Mouse (Mus musculus): ENCODE measurements at regions not wholly inside any gene's neighbourhood (a gene's known extent, or its start where the extent isn't known, plus 50 kb on each side); places are given as distances from the start of the nearest gene placed in this dataset.
A peak's percentile ranks its signal among the peaks of the same experiment; 100 is the strongest.
"Not testable (repeated sequence)": the region's sequence is repeated elsewhere in the genome, so short reads cannot be mapped to it uniquely, and the experiment has no call there.

DNA sequence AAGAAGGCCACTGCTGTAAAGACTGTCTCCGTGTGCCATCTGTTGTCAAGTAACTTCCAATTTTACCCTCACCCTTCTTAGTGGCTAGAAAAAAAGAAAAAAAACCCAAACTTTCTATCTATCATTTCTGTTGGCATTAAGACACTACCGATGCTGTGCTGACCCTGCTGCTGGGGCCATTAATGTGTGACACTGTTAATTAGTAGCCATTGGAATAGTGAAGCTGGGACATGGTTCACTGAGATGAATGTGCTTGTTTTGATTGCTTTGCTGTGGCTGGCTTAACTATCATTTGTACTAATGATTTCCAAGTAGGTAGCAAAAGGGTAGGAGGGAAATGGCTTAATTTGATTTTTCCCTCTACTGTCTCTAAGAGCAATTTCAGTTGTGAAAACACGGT lies 524.9 kb upstream of the Stxbp6 start:
- DNase-seq (ENCODE audit: low spot score in 2 of 2): no peak
- intact Hi-C loops (cut with DNase I): no loop called here

- intact Hi-C loops (cut with DNase I): no loop called here
- no peak for DNase-seq (ENCODE audit: low spot score in 2 of 2)
These were observed 523.5 kb upstream of the Stxbp6 start for GRCm38 (mm10) chr12:45597904-45598570.

GRCm38 (mm10) chr12:45594689-45595088 lies 520.2 kb upstream of the Stxbp6 start:
- intact Hi-C loops (cut with DNase I): no loop called here

DNA sequence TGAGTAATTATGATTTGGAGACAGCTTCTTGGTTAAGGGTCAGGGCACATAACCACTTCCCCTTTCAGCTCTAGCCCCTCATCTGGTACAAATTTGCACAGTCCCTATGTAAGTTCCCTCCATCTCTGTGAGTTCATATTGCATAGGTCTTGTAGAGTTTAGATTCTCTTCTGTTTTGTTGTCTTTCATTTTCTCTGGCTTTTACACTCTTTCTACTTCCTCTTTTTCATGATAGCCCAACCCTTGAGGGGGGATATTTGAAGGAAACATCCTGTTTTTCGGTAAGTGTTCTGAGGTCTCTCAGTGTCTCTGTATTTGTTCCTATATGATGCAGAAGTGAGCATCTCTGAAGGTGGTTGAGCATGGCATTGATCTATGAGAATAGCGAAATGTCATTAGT lies 515.7 kb upstream of the Stxbp6 start:
- intact Hi-C loops (cut with DNase I): no loop called here
- no peak for DNase-seq (ENCODE audit: low spot score in 2 of 2)

More at GRCm38 (mm10) chr12:45594689-45595088, 520.2 kb upstream of the Stxbp6 start:
- DNase-seq (ENCODE audit: low spot score in 2 of 2): no peak

DNA sequence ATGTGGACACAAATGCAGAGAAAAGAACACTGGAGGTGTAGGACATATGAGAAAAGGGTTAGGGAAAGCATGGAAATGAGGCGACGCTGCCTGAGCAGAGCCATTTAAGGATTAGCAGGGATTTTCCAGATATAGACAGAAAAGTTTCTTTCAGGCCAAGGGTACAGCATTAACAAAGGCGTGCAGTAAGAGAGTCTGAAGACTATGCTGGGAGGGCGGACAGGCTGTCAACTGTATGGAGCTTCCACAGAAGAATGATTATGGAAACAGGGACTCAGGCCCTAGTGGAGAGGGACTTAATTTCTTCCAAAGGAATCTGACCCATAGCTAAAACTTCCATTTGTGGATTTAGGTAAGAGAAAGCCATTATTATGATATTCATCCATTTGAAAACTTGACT lies 511.3 kb upstream of the Stxbp6 start:
- no peak for DNase-seq (ENCODE audit: low spot score in 2 of 2)
- intact Hi-C loops (cut with DNase I): no loop called here

GRCm38 (mm10) chr12:45563325-45564030 lies 489.0 kb upstream of the Stxbp6 start:
- DNase-seq (ENCODE audit: low spot score in 2 of 2): no peak
- intact Hi-C loops (cut with DNase I): loop anchor here (10.0 kb wide), 1 partner anchor 231 kb away; no protein-coding TSS in a partner anchor

GRCm38 (mm10) chr12:45562637-45563220 lies 488.2 kb upstream of the Stxbp6 start:
- intact Hi-C loops (cut with DNase I): loop anchor here (10.0 kb wide), 1 partner anchor 232 kb away; no protein-coding TSS in a partner anchor
- DNase-seq (ENCODE audit: low spot score in 2 of 2): no peak

GRCm38 (mm10) chr12:45561889-45562288 lies 487.4 kb upstream of the Stxbp6 start:
- intact Hi-C loops (cut with DNase I): loop anchor here (10.0 kb wide), 1 partner anchor 233 kb away; no protein-coding TSS in a partner anchor
- no peak for DNase-seq (ENCODE audit: low spot score in 2 of 2)

DNA sequence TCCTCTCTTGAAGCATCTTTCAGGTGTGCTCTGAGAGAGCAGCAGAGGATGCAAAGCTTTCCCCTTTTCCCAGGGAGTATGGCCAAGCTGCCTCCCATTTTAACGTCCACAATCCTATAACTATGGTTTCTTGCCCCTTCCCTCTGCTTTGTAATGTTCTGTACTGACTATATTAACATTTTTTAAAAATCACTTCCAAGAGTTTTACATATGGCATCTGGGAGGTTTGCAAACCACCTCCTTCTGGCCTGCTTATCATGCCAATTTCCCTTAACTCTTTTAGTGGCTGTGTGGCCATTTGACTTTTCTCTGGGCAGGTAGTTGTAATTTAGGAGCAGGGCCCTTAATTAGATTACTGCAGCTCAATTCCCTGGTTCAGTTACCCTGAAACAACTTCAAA lies 486.9 kb upstream of the Stxbp6 start:
- no peak for DNase-seq (ENCODE audit: low spot score in 2 of 2)
- intact Hi-C loops (cut with DNase I): loop anchor here (10.0 kb wide), 1 partner anchor 233 kb away; no protein-coding TSS in a partner anchor

- intact Hi-C loops (cut with DNase I); DNase-seq (ENCODE audit: low spot score in 2 of 2): not testable (repeated sequence)
These were observed 475.4 kb upstream of the Stxbp6 start for GRCm38 (mm10) chr12:45549906-45550305.

DNA sequence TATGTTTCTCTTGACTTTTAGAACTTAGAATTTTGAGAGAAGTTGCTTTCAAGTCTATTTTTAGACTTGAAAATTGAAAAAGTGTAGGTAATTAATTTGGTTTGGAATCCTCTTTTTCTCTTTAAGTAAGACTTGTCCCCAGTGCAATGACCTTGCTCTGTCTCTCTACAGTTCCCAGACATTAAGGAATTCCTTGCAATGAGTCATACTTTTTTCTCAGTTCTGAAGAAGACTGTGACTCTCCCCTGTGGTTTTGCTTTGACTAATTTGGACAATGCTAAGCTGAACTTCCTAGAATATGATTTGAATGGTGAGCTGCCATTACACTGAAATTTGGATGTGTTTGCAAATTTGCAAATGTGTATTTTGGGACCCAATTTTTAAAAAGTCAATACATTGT lies 445.0 kb upstream of the Stxbp6 start:
- intact Hi-C loops (cut with DNase I): no loop called here
- DNase-seq (ENCODE audit: low spot score in 2 of 2): no peak

GRCm38 (mm10) chr12:45514459-45514858 lies 439.9 kb upstream of the Stxbp6 start:
- no peak for DNase-seq (ENCODE audit: low spot score in 2 of 2)
- intact Hi-C loops (cut with DNase I): no loop called here

DNA sequence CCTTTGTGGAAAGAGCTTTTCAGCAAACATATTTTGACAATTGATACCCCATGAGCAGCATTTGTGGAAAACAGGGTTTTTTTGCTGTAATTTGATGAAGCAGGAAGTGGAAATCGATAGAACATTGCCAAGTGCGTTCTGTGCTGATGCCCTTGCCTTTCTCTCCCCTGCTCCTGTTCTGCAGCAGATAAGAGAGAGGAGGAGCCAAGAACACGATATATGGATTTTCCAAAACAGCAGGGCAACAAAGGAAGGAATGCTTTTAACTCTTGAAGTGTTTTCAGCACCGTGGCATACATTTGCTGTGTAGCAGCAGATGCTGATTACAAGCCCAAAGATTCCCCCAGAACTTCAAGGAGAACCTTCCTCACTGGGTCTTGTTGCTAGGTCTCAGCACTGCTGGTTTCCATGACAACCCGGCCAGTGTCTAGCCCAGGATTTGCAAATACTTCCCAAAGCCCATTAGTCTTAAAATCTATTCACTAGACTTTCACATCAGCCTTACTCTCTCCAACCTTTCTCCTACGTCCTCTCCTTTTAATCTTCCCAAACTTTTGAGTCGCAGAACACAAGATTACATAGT lies 433.0 kb upstream of the Stxbp6 start:
- no peak for DNase-seq (ENCODE audit: low spot score in 2 of 2)
- intact Hi-C loops (cut with DNase I): no loop called here

DNA sequence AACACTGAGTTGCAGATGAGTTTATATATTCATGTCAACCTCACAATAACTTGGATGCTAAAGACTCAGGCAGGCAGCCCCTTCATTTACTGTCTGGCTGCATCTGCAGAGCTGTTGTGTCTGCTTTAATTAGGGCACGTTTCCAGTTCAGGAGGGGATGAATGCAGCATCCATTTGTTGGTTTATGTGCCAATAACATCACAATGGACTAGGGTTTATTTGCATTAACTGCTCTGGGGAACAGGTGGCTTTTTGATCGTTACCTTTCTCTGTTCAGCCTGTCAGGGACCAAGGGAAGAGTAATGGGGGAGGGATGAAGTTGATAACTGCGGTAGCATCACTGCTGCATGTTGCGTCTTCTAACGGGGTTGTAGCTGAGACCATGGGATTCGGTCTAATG lies 425.3 kb upstream of the Stxbp6 start:
- DNase-seq (ENCODE audit: low spot score in 2 of 2): no peak
- intact Hi-C loops (cut with DNase I): no loop called here

DNA sequence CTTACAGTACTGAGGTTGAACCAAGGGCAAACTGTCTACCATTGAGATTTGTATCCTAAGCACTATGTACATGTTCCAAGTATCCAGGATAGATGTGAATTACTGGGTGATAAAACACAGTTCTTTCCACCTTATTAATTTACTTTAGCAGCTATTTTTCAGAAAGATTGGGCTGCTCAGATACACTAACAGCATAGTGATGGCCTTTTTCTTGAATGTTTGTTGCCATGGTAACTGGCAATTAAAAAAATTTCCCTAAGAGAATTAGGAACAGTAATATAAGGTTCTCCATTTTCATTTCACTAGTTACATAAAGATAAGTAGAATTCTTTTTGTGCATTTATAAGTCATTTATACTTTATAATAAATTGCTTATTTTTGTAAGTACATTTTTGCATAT lies 423.7 kb upstream of the Stxbp6 start:
- intact Hi-C loops (cut with DNase I): no loop called here

DNA sequence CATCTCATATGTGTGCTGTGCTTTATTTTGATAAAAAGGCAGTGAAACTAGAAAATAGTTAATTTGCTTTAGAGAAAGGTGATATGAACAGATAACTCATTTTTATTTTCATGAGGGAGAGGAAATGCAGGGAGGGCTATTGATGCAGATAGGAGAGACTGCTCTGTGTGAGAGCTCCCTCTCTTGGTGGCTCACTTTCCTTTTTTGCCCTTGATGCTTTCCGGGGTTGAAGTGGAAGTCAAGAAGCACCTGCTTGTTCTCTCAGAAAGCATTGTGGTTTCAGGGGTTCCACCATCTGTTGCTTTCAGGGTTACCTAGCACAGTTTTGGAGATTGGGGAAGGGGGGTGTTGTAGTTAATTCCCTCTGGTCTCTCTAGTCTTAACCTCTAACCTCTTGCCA lies 414.5 kb upstream of the Stxbp6 start:
- no peak for DNase-seq (ENCODE audit: low spot score in 2 of 2)
- intact Hi-C loops (cut with DNase I): no loop called here

More for the DNA sequence above, 423.7 kb upstream of the Stxbp6 start:
- DNase-seq (ENCODE audit: low spot score in 2 of 2): no peak

GRCm38 (mm10) chr12:45476881-45477280 lies 402.4 kb upstream of the Stxbp6 start:
- intact Hi-C loops (cut with DNase I): no loop called here
- no peak for DNase-seq (ENCODE audit: low spot score in 2 of 2)

GRCm38 (mm10) chr12:45468093-45468492 lies 393.6 kb upstream of the Stxbp6 start:
- intact Hi-C loops (cut with DNase I): loop anchor here (10.0 kb wide), 1 partner anchor 1347 kb away; the partner anchor contains the start of gene Nova1
- DNase-seq (ENCODE audit: low spot score in 2 of 2): peak; percentile 23 to 29

DNA sequence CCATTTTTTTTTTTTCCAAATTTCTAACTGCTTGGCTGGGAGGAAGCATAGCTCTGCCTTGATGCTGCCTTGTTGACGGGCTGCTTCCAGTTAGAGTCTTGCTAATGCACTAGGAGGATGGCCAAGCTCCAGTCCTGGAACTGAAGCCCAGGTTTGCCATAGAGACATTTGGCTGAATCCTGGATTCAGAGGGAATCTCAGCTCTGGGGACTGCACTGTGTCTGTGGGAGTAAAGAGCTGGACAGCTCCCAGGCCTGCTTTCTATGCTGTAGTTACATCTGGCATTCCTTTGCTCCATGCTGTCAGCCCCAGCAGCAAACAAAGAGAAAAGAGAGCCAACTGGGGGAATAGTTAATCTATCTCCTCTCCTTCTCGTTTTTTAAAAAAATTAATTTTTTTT lies 392.5 kb upstream of the Stxbp6 start:
- intact Hi-C loops (cut with DNase I): loop anchor here (10.0 kb wide), 1 partner anchor 1348 kb away; the partner anchor contains the start of gene Nova1
- peak; percentile 51 to 72 for DNase-seq (ENCODE audit: low spot score in 2 of 2)

DNA sequence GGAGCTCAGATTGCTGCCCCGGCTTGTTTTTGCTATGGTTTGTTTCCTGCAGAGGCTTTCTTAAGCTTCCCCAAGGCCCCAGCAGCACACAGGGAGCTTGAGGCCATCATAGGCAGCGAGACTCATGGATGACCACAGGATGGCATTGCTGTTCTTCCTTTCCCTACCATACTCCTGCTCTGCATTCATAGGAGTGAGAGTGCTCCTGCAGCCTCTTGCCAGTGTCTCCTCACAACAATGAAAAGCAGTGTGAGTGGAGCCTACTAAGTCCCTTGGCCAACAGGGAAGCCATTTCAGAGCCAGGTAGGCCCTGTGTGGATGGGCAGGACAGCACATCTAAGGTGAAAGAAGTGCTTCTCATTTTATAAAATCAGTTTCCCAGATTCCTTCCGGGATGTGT lies 391.6 kb upstream of the Stxbp6 start:
- intact Hi-C loops (cut with DNase I): loop anchor here (10.0 kb wide), 1 partner anchor 1349 kb away; the partner anchor contains the start of gene Nova1
- DNase-seq (ENCODE audit: low spot score in 2 of 2): peak; percentile 62 to 63
